Comparison of ENCODE assay signal across 11 mouse cellular contexts in genomic region chr13:42258422-42258821, GRCm38 (mm10). TPM values are rescaled to one million over a fixed set of nuclear protein-coding genes. Genes with fewer than 3 reads are reported as not detected.
DNase-seq lines count a peak whose midpoint lies in the region; ATAC-seq and TF ChIP-seq lines count a peak whose summit lies in the region.
"Had no signal": no experiment of that assay in that cellular context is flagged by ENCODE, and none has a peak within 500 bp of the region (broad histone marks: within the 10 kb centered on the region; RNA-seq: fewer than 3 reads in every experiment).

No protein-coding gene starts in this region.

- 0 out of 2 replicates have a peak, but pooled peaks cover 3% of the 10 kb centered on the region for H3K9me3 ChIP-seq in liver, embryonic 12.5 days (replicated peaks)

- DNase-seq in liver, adult 2 months (ENCODE audit: extremely low read depth, low read depth, low spot score): peak; percentile 41
- peak; percentile 98 for DNase-seq in heart, adult 11 months
- DNase-seq in heart, postnatal 14 days: peak; percentile 31 to 50
- DNase-seq in splenic B cell, adult 2 months (ENCODE audit: low read depth, low spot score): peak; percentile 3
- DNase-seq in T-cell, adult 2 months (ENCODE audit: low spot score): no peak
- DNase-seq in spleen, postnatal 14 days (ENCODE audit: low spot score in 2 of 2): no peak
- DNase-seq: adrenal gland, postnatal 25 days had no signal

- no peak overlapping the region for H3K4me3 ChIP-seq in liver, adult 2 months (ENCODE audit: insufficient read depth, low read depth, low read length)
- no peak overlapping the region for H3K4me3 ChIP-seq in liver, embryonic 12.5 days
- H3K4me3 ChIP-seq: layer of hippocampus, adult 2 months had no signal

- intact Hi-C loops in heart, postnatal 14 days (cut with DNase I): no loop called here

- ATAC-seq in liver, embryonic 12.5 days: no peak
- ATAC-seq: forebrain, embryonic 16.5 days had no signal

- no peak overlapping the region for H3K9ac ChIP-seq in liver, adult 2 months (ENCODE audit: low read depth, low read length)
- H3K9ac ChIP-seq in liver, embryonic 12.5 days: no peak overlapping the region

- H3K4me2 ChIP-seq in liver, embryonic 12.5 days: no peak overlapping the region

- H3K27me3 ChIP-seq in liver, adult 2 months (ENCODE audit: control insufficient read depth, insufficient read depth, low read length): no peaks in the 10 kb centered on the region
- no peaks in the 10 kb centered on the region for H3K27me3 ChIP-seq in liver, embryonic 12.5 days (replicated peaks)
- H3K27me3 ChIP-seq in splenic B cell, adult 2 months (ENCODE audit: control insufficient read depth, insufficient read depth, low read length, poor library complexity, severe bottlenecking): no peaks in the 10 kb centered on the region

- no peaks in the 10 kb centered on the region for H3K4me1 ChIP-seq in liver, adult 2 months (ENCODE audit: control insufficient read depth, insufficient read depth, low read length)
- H3K4me1 ChIP-seq in liver, embryonic 12.5 days: no peaks in the 10 kb centered on the region

- WGBS in liver, adult 2 months: 78% methylated on average over 5 of the region's 5 CpGs
- 46% methylated on average over 5 of the region's 5 CpGs for WGBS in liver, embryonic 12.5 days (ENCODE audit: insufficient replicate concordance)

- no peak for TF ChIP-seq CTCF in liver, adult 2 months (IDR thresholded peaks at IDR 0.05; ENCODE audit: low read depth, low read length)

- no peak for TF ChIP-seq POLR2A in liver, adult 2 months (IDR thresholded peaks at IDR 0.05; ENCODE audit: extremely low read depth, insufficient read depth, low read length)

- no peaks in the 10 kb centered on the region for H3K36me3 ChIP-seq in liver, adult 2 months (ENCODE audit: control insufficient read depth, insufficient read depth, low read length)
- no peaks in the 10 kb centered on the region for H3K36me3 ChIP-seq in liver, embryonic 12.5 days
- H3K36me3 ChIP-seq in splenic B cell, adult 2 months (ENCODE audit: control insufficient read depth, insufficient read depth, low read length, poor library complexity, severe bottlenecking): no peaks in the 10 kb centered on the region

- H3K79me2 ChIP-seq in liver, adult 2 months (ENCODE audit: control insufficient read depth, insufficient read depth, low read length): no peaks in the 10 kb centered on the region

- no peak overlapping the region for H3K27ac ChIP-seq in liver, adult 2 months (replicated peaks; ENCODE audit: insufficient read depth, low read depth, low read length)
- no peak overlapping the region; the same call in 1 of the 2 replicates for H3K27ac ChIP-seq in liver, embryonic 12.5 days
- H3K27ac ChIP-seq: layer of hippocampus, adult 2 months had no signal

RNA-seq across cellular contexts. Expression of gene Edn1, which starts 42.9 kb away (rescaled TPM):
- 0.13 and 0.18 TPM in 2 replicates for total RNA-seq in liver, adult 2 months (2014; rRNA removed)
- polyA plus RNA-seq in liver, adult 2 months (2012; rRNA removed): 0.24 and 0.32 TPM in 2 replicates
- polyA plus RNA-seq in liver, embryonic 12.5 days (2016; fragmentation: Nextera tagmentation; extraction: Ambion mirVana): 0.67 and 0.84 TPM in 2 replicates
- total RNA-seq in heart, postnatal 14 days (2021): 1 to 10 TPM; 5.5 to 5.6 TPM
- total RNA-seq: MEL had no signal

Comparison
In these comparisons a context has a peak if more than half of its experiments do, and no peak if none do; other contexts are left out.
1. DNase-seq: peak in liver, adult 2 months (single experiment), heart, adult 11 months (single experiment), heart, postnatal 14 days (2 of 2) and splenic B cell, adult 2 months (single experiment); none in T-cell, adult 2 months (single experiment) and spleen, postnatal 14 days (0 of 2).